Mouse (Mus musculus) kidney, adult 18-20 months (tissue): ENCODE measurements at regions not wholly inside any gene's neighbourhood (a gene's known extent, or its start where the extent isn't known, plus 50 kb on each side); places are given as distances from the start of the nearest gene placed in this dataset.
A peak's percentile ranks its signal among the peaks of the same experiment; 100 is the strongest.
"Not testable (repeated sequence)": the region's sequence is repeated elsewhere in the genome, so short reads cannot be mapped to it uniquely, and the experiment has no call there.

Source experiments
- DNase-seq: peaks from one replicate; pipeline ENCODE4 v3.0.0; 2021

- peak; percentile 89 for DNase-seq
Observed at GRCm38 (mm10) chr16:31508981-31509380, 86.9 kb downstream of the Bdh1 start.

- DNase-seq = no peak
Observed at GRCm38 (mm10) chr16:31510097-31510496, 88.0 kb downstream of the Bdh1 start.

GRCm38 (mm10) chr16:31518816-31519215, 96.7 kb downstream of the Bdh1 start:
- DNase-seq = no peak

- no peak for DNase-seq
Observed at GRCm38 (mm10) chr16:31520081-31520480, 98.0 kb downstream of the Bdh1 start.

- DNase-seq = no peak
Observed at GRCm38 (mm10) chr16:31521786-31522185, 99.7 kb downstream of the Bdh1 start.

GRCm38 (mm10) chr16:31526711-31527344, 104.7 kb downstream of the Bdh1 start:
- no peak for DNase-seq

GRCm38 (mm10) chr16:31528596-31529283, 106.7 kb downstream of the Bdh1 start:
- no peak for DNase-seq

- peak; percentile 54 for DNase-seq
Observed at GRCm38 (mm10) chr16:31529284-31529958, 107.3 kb downstream of the Bdh1 start.

GRCm38 (mm10) chr16:31530090-31530489, 108.0 kb downstream of the Bdh1 start:
- no peak for DNase-seq

- DNase-seq = no peak
Observed at GRCm38 (mm10) chr16:31533196-31533777, 111.2 kb downstream of the Bdh1 start.

- no peak for DNase-seq
Observed at GRCm38 (mm10) chr16:31534923-31535523, 112.9 kb downstream of the Bdh1 start.

GRCm38 (mm10) chr16:31536328-31536727, 114.2 kb downstream of the Bdh1 start:
- no peak for DNase-seq

GRCm38 (mm10) chr16:31538606-31539005, 116.5 kb downstream of the Bdh1 start:
- DNase-seq = no peak

- DNase-seq = no peak
Observed at GRCm38 (mm10) chr16:31543499-31544170, 119.6 kb upstream of the Dlg1 start.

- DNase-seq = no peak
Observed at GRCm38 (mm10) chr16:31546062-31546827, 117.0 kb upstream of the Dlg1 start.

GRCm38 (mm10) chr16:31546828-31547224, 116.4 kb upstream of the Dlg1 start:
- no peak for DNase-seq

GRCm38 (mm10) chr16:31547391-31547790, 115.9 kb upstream of the Dlg1 start:
- no peak for DNase-seq

- DNase-seq = no peak
Observed at GRCm38 (mm10) chr16:31549975-31550374, 113.3 kb upstream of the Dlg1 start.

- DNase-seq = not testable (repeated sequence)
Observed at GRCm38 (mm10) chr16:31550539-31550938, 112.7 kb upstream of the Dlg1 start.

GRCm38 (mm10) chr16:31551416-31552151, 111.7 kb upstream of the Dlg1 start:
- DNase-seq = no peak
